Mouse (Mus musculus) midbrain, embryonic 15.5 days (tissue): ENCODE measurements around the gene Gm33543. TPM values are rescaled to one million over a fixed set of nuclear protein-coding genes. Genes with fewer than 3 reads are reported as not detected.

Experiments used
- ATAC-seq: fragments of 200-750 bp; cut with Nextera tagmentation; replicated peaks from 2 replicates; pipeline ENCODE4 v1.8.0; 2017; ENCODE audit warnings: moderate TSS enrichment
- H3K27ac ChIP-seq: fragments of 300-500 bp; sonication (generic); 2 replicates; pipeline ENCODE4 v1.5.1; 2015; ENCODE audit warnings: mild to moderate bottlenecking, inconsistent platforms
- H3K27me3 ChIP-seq: fragments of 300-500 bp; sonication (generic); replicated peaks from 2 replicates; pipeline ENCODE4 v1.6.1; 2015; ENCODE audit warnings: inconsistent platforms
- H3K36me3 ChIP-seq: fragments of 300-500 bp; sonication (generic); replicated peaks from 2 replicates; pipeline ENCODE4 v1.6.1; 2015; ENCODE audit warnings: inconsistent platforms
- H3K4me1 ChIP-seq: fragments of 300-500 bp; sonication (generic); 2 replicates; pipeline ENCODE4 v1.6.1; 2015; ENCODE audit warnings: inconsistent platforms
- H3K4me2 ChIP-seq: fragments of 300-500 bp; sonication (generic); 2 replicates; pipeline ENCODE4 v1.6.1; 2015; ENCODE audit warnings: inconsistent platforms, mild to moderate bottlenecking, moderate library complexity
- H3K4me3 ChIP-seq: fragments of 300-500 bp; sonication (generic); 2 replicates; pipeline ENCODE4 v1.5.1; 2015; ENCODE audit warnings: mild to moderate bottlenecking, inconsistent platforms
- H3K9ac ChIP-seq: fragments of 300-500 bp; sonication (generic); 2 replicates; pipeline ENCODE4 v1.6.1; 2015; ENCODE audit warnings: mild to moderate bottlenecking, inconsistent platforms
- H3K9me3 ChIP-seq: fragments of 300-500 bp; sonication (generic); 2 replicates; pipeline ENCODE4 v1.6.1; 2016; ENCODE audit warnings: inconsistent platforms
- WGBS: fragments of 180-500 bp; shearing (Covaris S2); methylation state at CpG from one replicate; pipeline ENCODE4 v1.1.7; 2015; ENCODE audit warnings: mixed read lengths; 5-methylcytosine and 5-hydroxymethylcytosine counted together
- polyA plus RNA-seq: library from polyadenylated mRNA; unstranded; fragments of >200 nt; fragmentation: Nextera tagmentation; extraction: Ambion mirVana; gene quantifications from 2 replicates; pipeline ENCODE4 v1.2.1, GENCODE M21; 2015

The Gm33543 gene
- polyA plus RNA-seq, 1 experiment from 2014 or later = not detected

- WGBS = 89% methylated on average over 2 of the region's 2 CpGs
- Histone ChIP-seq H3K4me3 (no peak overlapping the region), H3K36me3 (no peaks in the 10 kb centered on the region)
These were observed 55.6 kb downstream of the Gm33543 start for GRCm38 (mm10) chr10:95787176-95787575.

DNA sequence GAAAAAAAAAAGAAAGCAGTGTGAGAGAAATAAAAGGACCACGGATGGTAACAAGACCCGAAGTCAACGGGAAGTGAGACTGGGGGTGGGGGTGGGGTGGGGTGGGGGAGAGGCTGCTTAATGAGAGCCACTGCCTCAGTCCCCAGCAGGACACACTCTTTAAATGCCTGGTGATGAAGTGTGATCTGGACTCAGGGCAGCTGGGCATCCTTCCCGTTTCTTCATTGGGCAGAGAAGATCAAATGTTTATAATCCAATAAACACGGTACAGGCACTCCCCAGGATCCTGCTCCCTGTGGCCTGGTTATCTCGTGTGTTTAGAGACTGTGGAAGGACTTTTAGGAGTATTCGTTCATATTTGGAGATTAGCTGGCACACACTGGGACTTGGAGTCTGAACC is 57.9 kb downstream of the Gm33543 start:
- no peak overlapping the region for H3K4me2 ChIP-seq
- no peaks in the 10 kb centered on the region for H3K9me3 ChIP-seq
- no peak overlapping the region for H3K27ac ChIP-seq
- no peaks in the 10 kb centered on the region for H3K27me3 ChIP-seq
- no peaks in the 10 kb centered on the region for H3K4me1 ChIP-seq
- no peak overlapping the region for H3K4me3 ChIP-seq
- ATAC-seq = no peak
- H3K36me3 ChIP-seq = no peaks in the 10 kb centered on the region
- H3K9ac ChIP-seq = no peak overlapping the region
- WGBS = 54% methylated on average over 7 of the region's 7 CpGs

More at GRCm38 (mm10) chr10:95787176-95787575, 55.6 kb downstream of the Gm33543 start:
- no peaks in the 10 kb centered on the region for H3K9me3 ChIP-seq
- H3K4me2 ChIP-seq = no peak overlapping the region
- ATAC-seq = no peak
- H3K27ac ChIP-seq = no peak overlapping the region
- H3K9ac ChIP-seq = no peak overlapping the region
- H3K4me1 ChIP-seq = no peaks in the 10 kb centered on the region
- no peaks in the 10 kb centered on the region for H3K27me3 ChIP-seq

DNA sequence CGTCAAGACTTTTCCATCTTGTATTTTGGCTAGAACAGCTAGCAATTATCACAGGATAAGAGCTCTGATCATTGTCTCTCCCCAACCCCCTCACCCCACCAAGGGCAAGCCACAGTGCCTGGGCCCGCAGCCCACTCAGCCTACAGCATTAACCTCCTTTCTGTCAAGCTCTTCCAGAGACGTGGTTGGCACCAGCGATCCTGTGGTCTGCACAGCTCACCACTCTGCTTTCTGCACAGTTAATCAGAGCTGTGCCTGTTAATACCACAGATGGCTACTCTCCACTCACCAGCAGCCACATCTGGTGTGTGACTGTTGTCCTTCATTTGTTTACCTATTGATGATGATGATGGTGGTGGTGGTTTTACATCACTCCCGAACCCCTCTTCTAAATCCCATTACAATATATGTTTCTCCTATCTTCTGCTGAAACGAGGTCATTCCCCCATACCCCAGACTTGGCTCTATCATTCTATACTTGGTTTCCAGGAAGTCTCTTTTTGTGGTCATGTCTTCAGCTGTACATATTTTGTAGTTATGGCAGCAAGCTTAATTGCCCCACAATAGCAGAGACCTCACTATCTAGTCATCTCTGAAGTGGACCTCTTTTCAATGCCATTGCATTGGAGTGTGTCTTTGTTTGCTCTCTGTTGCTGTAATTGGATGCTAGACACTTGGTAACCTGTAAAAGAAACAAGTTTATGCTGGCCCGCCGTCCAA is 61.7 kb downstream of the Gm33543 start:
- no peaks in the 10 kb centered on the region for H3K27me3 ChIP-seq
- no peaks in the 10 kb centered on the region for H3K36me3 ChIP-seq
- H3K4me1 ChIP-seq = no peaks in the 10 kb centered on the region
- 86% methylated on average over 8 of the region's 8 CpGs for WGBS
- no peak overlapping the region for H3K9ac ChIP-seq
- H3K4me2 ChIP-seq = no peak overlapping the region
- no peak overlapping the region for H3K4me3 ChIP-seq
- no peak for ATAC-seq
- no peaks in the 10 kb centered on the region for H3K9me3 ChIP-seq
- no peak overlapping the region for H3K27ac ChIP-seq

DNA sequence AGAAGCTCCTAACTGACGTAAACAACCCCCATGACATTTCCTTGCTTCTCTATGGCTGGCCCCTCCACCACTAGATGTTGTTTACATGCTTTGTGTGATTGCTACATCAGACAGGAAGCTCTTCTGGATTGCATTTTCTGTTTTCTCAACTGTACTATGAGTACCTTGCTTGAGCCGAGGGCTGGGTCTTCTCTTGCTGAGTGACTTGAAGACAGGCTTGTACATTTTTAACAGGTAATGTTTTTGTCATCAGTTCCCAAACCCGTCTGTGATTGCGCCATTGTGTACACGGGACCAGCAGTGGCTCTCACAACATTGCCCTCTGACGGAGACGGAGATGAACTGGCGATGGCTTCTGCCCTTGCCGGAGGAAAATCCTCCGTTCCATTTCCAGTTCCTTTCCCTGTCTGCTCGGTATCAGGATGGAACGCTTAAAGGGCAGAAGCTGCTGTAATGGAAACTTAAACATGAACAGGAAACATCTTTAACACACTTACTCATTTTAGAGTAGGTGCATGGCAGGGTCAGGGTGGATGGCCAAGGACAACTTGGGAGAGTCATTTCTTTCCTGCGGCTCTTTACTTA is 62.8 kb downstream of the Gm33543 start:
- no peak for ATAC-seq
- H3K27me3 ChIP-seq = no peaks in the 10 kb centered on the region
- no peaks in the 10 kb centered on the region for H3K9me3 ChIP-seq
- no peak overlapping the region for H3K4me3 ChIP-seq
- no peaks in the 10 kb centered on the region for H3K4me1 ChIP-seq
- 89% methylated on average over 13 of the region's 13 CpGs for WGBS
- H3K36me3 ChIP-seq = no peaks in the 10 kb centered on the region
- no peak overlapping the region for H3K27ac ChIP-seq
- no peak overlapping the region for H3K9ac ChIP-seq
- no peak overlapping the region for H3K4me2 ChIP-seq

DNA sequence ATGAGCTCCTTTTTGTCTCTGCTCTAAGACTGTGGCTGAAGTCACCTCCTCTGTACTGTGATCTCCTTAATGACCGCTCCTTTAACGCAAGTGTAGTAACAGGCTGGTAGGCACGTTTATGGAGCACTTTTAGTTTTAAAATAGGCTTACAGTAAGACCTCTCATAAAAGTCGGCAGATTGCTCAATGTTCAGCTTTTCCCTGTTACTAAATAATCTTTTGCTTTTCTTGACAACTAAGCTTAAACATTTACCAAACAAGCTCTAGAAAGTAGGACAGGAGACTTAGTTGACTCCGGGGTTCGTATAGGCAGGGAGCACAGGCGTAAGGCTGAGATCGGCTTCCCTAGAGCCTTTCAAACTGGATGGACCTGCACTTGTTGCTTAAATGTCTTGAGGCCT is 64.1 kb downstream of the Gm33543 start:
- no peak for ATAC-seq
- WGBS = 92% methylated on average over 8 of the region's 8 CpGs

GRCm38 (mm10) chr10:95777701-95778320 is 64.9 kb downstream of the Gm33543 start:
- no peaks in the 10 kb centered on the region for H3K27me3 ChIP-seq
- H3K4me1 ChIP-seq = no peaks in the 10 kb centered on the region
- no peaks in the 10 kb centered on the region for H3K36me3 ChIP-seq
- WGBS = 88% methylated on average over 15 of the region's 15 CpGs
- no peak overlapping the region for H3K4me3 ChIP-seq
- ATAC-seq = no peak
- H3K9ac ChIP-seq = no peak overlapping the region
- no peaks in the 10 kb centered on the region for H3K9me3 ChIP-seq
- H3K27ac ChIP-seq = no peak overlapping the region
- H3K4me2 ChIP-seq = no peak overlapping the region

More for the DNA sequence above, 64.1 kb downstream of the Gm33543 start:
- Histone ChIP-seq H3K9ac (no peak overlapping the region), H3K4me3 (no peak overlapping the region), H3K4me2 (no peak overlapping the region), H3K27ac (no peak overlapping the region), H3K9me3 (no peaks in the 10 kb centered on the region), H3K27me3 (no peaks in the 10 kb centered on the region), H3K4me1 (no peaks in the 10 kb centered on the region), H3K36me3 (no peaks in the 10 kb centered on the region)

DNA sequence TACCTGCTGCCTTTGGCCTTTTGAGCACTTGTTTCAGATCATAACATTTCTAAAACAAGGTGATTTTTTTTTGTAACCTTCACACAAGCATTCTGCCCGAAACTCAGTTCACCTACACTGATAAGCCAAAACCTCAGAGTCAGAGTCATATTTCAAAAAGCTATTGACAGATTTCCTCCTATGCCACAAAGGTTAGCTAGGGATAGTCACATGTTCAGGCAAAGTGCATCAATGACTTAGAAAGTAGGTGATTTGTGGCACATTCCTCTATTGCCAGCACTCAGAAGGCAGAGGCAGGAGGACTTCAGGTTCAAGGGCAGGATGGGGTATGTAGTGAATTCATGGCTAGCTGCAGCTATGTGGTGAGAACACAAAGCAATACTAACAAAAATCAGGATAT is 65.7 kb downstream of the Gm33543 start:
- WGBS = 82% methylated on average over 1 of the region's 1 CpGs
- Histone ChIP-seq H3K4me1 (no peaks in the 10 kb centered on the region), H3K36me3 (no peaks in the 10 kb centered on the region), H3K27ac (no peak overlapping the region), H3K4me2 (no peak overlapping the region), H3K27me3 (no peaks in the 10 kb centered on the region), H3K9me3 (no peaks in the 10 kb centered on the region), H3K9ac (no peak overlapping the region), H3K4me3 (no peak overlapping the region)
- ATAC-seq = no peak

- ATAC-seq = no peak
- H3K9ac ChIP-seq = no peak overlapping the region
- no peaks in the 10 kb centered on the region for H3K4me1 ChIP-seq
- no peaks in the 10 kb centered on the region for H3K27me3 ChIP-seq
- H3K4me3 ChIP-seq = no peak overlapping the region
- H3K36me3 ChIP-seq = no peaks in the 10 kb centered on the region
- H3K4me2 ChIP-seq = no peak overlapping the region
- no peaks in the 10 kb centered on the region for H3K9me3 ChIP-seq
- 93% methylated on average over 7 of the region's 7 CpGs for WGBS
- no peak overlapping the region for H3K27ac ChIP-seq
These were observed 67.9 kb downstream of the Gm33543 start for GRCm38 (mm10) chr10:95774856-95775255.

DNA sequence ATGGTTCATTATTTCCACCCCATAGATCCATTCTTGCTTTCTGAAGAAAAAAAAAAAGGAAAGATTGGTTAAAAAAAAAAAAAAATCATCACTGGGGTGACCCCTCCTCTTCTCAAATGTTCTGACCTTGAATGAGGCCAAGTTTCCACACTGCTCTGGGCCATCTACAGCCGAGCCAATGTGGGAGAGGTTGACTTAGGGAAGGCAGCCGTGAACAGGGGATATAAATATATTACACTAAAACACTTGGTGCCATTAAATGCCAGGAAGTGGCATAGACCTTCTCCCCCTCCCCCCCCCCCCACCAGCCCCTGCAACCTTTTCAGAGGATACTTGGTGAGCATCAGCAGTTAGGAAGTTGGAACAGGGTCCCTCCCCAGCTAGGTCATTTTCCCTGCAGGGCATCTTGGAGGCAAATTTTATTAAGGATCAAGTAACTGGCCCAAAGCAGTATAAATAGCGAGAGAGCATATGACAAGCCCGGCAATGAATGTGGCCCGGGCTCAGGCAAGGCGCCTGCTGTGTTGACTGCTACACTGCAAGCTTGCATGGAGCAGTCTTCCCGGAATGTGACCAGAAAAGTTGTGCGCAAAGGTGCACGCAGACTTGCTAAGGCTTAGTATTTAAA is 68.6 kb downstream of the Gm33543 start:
- no peaks in the 10 kb centered on the region for H3K27me3 ChIP-seq
- H3K9ac ChIP-seq = no peak overlapping the region
- H3K27ac ChIP-seq = no peak overlapping the region
- no peaks in the 10 kb centered on the region for H3K9me3 ChIP-seq
- no peak overlapping the region for H3K4me2 ChIP-seq
- no peak overlapping the region for H3K4me3 ChIP-seq
- ATAC-seq = no peak
- no peaks in the 10 kb centered on the region for H3K4me1 ChIP-seq
- H3K36me3 ChIP-seq = no peaks in the 10 kb centered on the region
- WGBS = 85% methylated on average over 9 of the region's 9 CpGs

Other genes starting within 250 kb of the Gm33543 start
- 0.52 TPM in 1 of 2 replicates, not detected in the other for gene Anapc15-ps, start 169.5 kb downstream of the Gm33543 start, polyA plus RNA-seq
- 21.1 and 22.7 TPM in 2 replicates for gene Eea1, start 97.7 kb upstream of the Gm33543 start, polyA plus RNA-seq